Mouse (Mus musculus) erythroblast, embryonic 14.5 days (primary cell): Measurements from ENCODE around the gene Tm7sf2.

Experiments
- GATA1 ChIP-seq: IDR thresholded peaks from 2 replicates; pipeline ENCODE4 v1.6.1; 2012; ENCODE audit warnings: low read length, inconsistent platforms, mixed read lengths
- TAL1 ChIP-seq: IDR thresholded peaks from 3 replicates; pipeline ENCODE4 v1.6.1; 2012; ENCODE audit warnings: low read length, inconsistent platforms, mixed read lengths

DNA sequence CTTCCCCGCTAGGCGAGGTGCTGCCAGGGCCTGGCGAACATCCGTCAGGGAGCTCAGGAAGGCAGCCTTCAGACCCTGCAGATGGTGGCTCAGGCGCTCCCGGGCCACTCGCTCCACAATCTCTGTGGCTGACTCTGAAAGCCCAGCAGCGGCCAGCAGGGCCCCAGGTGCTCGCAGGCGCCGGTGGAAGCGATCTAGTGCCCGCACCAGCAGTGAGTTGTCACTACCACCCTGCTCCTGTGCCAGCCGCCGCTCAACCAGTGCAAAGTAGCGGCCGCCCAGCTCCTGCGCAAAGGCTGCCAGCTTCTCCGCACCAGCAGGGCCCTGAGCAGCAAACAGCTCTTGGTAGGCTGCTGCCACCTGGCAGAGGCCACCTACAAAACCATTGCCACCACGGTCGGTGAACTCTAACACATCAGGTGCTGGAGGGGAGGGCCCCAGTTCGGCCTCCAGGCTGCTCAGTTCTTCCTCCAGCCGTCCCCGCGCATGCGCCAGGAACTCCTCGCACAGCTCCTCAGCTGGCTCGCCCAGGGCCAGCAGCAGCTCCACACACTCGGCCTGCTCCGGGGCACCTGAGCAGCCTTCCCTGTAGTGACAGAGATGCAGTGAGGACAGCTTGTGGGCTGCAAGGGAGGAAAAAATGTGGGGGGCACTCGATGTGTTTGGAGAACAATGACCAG lies 2.5 kb upstream of the Tm7sf2 start:
- TF ChIP-seq TAL1 (no peak), GATA1 (no peak)
